Mouse (Mus musculus) cerebellum, postnatal 10 days (tissue): ENCODE results near the gene Olig1.
A peak's percentile ranks its signal among the peaks of the same experiment; 100 is the strongest.
"Not testable (repeated sequence)": the region's sequence is repeated elsewhere in the genome, so short reads cannot be mapped to it uniquely, and the experiment has no call there.

ENCODE experiments used
- DNase-seq, 2 experiments: peaks; one replicate each; pipeline ENCODE4 v3.0.0; 2021; ENCODE audit warnings: mixed read lengths in 2 of 2

Gene Olig1

DNA sequence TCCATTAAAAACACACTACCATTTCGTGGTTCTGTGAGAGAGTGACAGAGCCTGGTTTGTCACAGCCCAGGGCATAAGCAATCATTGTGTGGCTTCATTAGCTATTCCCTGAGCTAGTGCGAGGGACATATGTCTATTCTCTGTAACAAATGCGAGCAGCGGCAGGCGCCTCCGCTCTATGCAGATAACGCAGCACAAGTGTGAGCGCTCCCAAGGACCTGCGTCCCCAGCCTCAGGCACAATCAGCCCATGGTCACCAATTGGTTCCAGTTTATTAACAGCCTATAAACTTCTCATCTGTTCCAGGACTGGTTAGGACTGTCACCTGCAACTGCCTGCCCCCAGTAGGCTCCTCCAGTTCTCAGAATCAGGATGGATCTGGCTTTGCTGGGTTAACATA is 23.3 kb upstream of the Olig1 start:
- no peak for DNase-seq

DNA sequence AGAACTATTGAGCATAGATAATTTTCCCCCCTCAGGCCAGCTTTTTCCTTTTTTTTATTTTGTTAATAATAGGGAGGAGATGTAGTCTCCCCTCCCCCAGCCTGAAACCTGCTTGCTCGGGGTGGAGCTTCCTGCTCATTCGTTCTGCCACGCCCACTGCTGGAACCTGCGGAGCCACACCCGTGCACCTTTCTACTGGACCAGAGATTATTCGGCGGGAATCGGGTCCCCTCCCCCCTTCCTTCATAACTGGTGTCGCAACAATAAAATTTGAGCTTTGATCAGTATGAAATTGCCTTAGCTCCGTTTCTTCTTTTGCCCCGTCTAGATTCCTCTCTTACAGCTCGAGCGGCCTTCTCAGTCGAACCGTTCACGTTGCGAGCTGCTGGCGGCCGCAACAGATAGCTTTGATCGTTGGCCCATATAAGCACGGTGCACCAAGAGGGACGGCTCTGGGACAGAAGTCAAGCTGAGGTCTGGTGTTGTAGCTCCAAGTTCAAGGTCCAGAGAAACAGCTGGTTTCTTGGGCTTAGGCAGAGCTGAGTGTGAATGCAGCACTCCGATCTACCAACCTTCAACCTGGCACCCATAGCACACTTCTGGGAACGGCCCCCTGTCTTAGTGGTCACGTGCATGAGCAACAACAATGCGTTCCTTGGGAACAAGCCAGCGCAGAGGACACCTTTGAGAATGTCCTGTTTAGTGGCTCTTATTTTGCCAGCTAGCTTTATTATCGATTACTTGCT is 14.0 kb upstream of the Olig1 start:
- not testable (repeated sequence) for DNase-seq

DNA sequence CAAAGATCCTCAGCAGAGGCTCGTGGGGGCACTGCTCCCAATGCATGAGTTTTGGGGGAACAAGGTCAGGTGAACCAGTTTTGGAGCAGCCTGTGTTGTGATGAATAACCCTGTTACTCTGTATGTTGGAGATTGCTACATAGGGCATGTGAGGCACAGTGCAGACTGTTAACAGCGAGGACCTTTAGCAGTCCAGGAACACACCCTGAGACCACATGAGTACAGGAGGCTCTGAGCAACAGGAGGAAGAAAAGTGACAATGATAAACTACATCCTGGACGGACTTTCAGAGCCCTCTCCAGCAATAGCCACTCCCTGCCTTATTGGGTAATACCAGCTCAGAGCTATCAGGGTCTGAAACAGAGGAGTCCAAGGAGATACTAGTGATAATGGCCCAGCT is 10.6 kb upstream of the Olig1 start:
- DNase-seq: no peak

DNA sequence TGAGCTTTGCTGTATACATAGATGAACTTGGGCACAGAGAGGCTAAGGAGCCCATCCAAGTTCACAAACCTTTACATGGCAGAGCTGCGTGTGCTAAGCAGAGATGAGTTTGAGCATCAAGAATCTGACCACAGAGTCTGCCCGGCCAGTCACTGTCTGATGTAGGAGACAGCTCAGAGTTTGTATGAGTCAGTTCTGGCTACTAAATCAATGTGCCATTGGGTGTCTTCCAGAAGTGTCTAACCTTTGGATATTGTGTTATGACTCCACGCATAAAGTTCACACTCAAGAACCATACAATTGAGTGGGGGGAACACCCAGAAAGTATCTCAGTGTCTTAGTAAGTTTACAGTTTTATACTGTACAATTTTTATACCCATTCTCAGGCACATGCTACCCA is 8.7 kb upstream of the Olig1 start:
- DNase-seq: no peak

DNA sequence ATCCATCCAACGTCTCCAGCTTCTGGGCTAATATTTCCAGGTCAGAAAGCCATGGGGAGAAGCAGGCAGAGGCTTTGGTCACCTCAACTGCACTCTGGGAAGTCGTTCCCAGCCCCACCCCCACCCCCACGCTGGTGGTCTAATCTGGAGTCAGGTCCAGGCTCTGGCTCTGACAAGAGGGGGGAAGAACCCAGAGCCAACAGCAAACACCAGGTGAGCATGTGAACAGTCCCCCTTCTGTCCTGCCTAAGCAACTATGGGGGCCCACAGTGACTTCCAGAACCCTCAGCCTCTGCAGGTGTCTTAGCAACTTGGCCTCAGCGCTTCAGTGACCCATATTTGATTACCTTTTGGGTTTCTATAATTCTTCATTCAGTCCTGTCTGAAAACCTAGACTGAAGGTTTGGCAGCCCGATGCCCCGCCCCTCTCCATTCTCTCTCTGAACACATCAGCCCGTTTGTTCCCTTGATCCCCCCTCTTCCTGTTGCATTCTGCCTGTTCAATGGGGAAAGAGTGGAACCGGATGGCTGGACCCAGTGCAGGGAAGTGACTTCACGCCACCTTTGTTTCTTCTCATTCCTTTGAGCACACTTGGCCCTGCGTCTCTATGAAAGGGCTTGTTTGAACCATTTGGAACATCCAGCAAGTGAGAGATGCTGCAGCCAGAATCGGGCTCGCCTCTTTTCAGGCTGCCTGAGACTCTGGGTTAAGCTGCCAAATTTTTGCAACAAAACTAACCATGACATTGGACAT is 6.9 kb upstream of the Olig1 start:
- DNase-seq: peak; percentile 21 to 36

DNA sequence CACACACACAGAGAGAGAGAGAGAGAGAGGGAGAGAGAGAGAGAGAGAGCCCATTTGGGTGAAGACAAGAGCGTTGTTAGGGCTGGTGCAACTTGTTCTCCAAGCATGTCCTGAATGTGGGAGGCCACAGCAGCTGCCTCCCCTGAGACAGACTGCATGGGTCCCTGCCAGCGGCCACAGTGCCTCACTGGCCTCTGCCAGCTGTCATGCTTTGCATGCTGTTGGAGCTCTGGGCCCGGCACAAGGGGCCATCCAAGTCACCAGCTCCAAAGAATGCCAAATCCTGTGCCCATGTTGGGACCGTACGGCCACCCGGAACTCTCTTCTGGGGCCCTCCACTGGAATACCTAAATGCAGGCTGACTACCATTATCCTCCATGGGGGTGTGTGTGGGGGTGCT is 3.6 kb upstream of the Olig1 start:
- DNase-seq: peak; percentile 71 to 85

DNA sequence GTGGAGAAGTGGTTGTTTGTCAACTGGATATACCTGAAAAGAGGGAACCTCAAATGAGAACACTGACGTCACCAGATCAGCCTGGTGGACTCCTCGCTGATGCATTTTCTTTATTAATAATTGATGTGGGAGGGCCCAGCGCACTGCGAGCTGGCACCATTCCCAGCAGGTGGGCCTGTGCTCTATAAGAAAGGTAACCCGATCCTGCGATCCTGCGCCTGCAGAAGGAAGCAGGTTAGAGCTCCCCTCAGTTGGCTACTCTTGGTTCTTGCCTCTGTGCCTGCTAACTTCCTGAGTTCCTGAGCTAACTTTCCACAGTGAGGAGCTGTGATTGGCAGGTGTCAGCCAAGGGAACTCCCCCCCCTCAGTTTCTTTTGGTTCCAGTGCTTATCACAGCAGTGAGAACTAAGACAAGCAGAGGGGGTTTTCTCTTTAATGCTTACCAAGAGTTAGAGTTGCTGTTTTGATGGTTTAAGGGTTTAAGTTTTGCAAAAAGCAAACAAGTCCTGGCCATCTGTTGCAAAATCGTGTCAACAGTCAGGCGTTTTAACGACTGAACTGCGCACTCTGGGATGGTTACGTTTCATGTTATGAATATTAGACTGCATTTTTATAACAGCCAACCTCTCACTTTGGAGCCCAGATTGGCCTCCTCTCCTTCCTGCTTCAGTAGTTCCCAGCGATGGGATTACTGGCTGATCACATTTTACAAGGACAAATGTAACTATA is 684 bp upstream of the Olig1 start:
- DNase-seq: no peak

DNA sequence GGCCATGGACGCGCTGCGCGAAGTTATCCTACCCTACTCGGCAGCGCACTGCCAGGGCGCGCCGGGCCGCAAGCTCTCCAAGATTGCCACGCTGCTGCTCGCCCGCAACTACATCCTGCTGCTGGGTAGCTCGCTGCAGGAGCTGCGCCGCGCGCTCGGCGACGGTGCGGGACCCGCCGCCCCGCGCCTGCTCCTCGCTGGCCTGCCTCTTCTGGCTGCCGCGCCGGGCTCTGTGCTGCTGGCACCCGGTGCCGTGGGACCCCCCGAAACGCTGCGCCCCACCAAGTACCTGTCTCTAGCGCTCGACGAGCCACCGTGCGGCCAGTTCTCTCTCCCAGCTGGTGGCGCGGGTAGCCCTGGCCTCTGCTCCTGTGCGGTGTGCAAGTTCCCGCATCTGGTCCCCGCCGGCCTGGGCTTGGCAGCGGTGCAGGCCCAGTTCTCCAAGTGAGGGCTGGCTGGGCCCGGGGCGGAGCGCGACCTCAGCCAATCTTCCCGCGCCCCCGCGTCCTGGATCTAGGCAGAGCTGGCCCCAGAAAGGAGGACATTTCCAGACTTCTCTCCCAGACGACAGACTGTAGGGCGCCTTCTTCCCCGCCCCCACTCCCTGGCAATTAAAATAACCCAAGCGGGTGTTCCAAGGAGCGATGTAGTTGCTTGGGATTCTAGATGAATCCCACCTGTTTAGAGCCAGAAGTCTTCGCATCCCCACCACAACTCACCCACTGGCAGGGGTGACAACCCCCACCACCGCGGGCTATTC is 820 bp downstream of the Olig1 start:
- DNase-seq: peak; percentile 46 to 60

DNA sequence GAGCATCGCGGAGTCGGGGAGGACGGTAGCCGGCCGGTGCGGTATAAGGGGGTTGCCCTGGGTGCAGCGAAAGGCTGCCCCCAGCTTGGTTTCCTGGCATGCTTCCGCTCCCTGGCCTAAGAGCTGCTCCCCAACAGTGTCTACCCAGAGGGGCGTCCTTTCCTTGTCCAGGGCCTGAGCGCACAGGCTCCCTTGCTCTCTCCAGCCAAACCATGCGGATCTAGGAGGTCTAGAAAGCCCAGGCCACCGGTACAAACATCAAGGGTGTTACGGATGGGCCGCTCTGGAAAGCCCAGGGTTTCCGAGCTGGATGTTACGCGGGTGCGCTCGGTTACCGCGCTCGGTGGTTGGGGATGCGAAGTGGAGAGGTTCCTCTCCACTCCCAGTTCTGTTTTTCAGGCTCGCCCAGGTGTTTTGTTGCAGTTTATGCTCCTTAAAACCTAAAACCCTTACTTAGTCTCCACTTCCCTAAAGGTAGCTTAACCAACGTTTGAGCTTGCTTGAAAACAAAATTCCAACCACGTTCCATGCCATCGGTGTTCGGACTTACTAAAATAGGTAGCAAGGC is 1.5 kb downstream of the Olig1 start:
- peak in 1 of 2 experiments; percentile 24 for DNase-seq

DNA sequence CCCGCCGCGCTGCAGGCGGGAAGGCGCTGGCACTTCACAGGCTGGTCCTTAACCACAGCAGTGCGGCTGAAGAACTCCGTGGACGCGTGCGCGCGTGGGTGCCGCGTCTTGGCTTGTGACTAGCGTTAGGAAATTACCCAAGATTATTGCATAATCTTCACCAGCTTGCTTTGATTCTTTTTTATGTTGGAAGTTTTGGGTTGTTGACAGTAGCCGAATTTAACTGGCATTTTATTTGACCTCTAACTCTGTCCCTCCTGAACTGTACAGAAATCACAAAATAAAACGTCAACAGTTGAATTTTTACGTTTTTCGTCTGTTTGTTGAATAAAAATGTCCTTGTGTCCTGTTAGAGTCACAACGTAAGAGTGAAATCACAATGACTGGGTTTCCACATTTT is 2.1 kb downstream of the Olig1 start:
- DNase-seq: peak in 1 of 2 experiments; percentile 22

DNA sequence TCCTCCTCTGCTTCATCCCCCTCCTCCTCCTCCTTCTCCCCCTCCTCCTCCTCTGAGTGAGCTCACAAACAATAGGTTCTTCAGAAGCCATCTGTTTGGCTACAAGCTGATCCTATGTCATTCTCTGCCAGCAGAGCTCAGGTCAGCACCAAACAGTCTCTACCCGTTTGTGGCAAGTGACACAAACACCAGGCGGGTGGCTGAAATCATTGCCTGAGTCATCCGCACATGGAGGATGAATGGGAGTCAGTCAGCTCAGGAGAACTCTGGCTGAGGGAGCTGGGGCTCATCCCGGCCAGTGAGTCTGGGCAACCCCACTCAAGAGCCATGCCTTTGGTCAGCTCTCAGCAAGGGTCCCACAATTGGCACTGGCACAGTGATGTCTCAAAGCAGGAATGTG is 10.9 kb downstream of the Olig1 start:
- no peak for DNase-seq

DNA sequence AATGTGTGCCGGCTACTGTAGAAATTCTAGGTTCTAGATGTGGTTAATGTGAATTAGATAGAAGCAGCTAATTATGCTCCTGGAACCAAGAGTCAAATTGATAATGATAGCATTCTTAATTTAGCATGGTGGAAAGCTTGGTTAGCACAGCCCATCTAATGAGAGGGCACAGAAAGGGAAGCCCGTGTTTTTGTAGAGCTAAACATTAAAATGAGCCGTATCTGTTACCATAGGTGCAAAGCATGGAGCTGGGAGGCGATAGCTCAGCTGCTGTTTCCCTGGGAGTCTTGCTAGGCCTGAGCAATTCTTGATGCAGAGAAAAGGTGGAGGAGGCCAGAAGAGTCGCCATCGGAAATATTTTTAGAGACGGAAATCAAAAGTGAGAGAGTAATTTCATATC is 22.5 kb downstream of the Olig1 start:
- DNase-seq: no peak

DNA sequence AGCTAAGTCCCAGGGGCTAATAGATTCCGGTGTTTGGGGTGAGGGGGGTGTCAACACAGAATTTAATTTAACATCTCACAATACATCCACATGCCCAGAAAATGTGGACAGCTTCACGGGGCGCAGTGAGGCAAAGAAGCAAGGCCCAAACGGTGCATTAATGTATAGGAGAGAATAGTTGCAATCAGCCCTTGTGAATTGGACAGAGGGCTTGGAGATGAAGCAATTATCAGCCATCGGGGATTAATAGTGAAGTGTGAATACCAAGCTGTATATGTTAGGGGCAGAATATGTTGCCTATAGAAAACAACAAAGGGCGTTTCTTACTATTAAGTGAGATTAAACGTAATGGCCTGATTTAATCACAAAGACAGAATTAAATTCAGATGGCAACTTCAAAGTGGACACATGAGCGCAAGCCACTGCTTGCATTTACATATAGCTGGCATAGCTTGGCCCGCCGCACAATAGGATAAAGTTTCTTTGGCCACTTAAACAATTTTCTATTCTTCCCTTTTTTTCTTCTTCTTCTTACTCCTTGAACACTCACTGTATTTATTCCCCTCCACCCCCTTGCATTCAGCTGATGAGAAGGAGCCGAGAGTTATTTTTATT is 23.3 kb downstream of the Olig1 start:
- DNase-seq: no peak

DNA sequence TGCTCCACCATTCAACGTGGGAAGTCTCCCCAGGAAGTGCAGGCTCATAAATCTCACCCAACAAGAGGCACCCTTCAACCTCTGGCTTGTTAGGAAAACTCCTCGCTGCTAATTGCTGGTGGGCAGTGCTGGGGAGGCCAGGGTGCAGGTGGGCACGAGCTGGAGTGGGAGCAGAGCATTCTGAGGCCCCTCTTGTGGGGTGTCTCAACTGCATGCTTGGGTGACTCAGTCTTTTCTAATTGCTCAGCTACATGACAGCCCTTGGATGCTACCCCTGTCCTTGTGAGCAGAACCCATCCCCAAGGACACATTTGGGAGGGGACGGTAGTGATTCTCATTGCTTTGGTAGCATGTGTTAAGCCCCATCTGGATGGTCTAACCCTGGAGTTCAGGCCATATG is 28.2 kb downstream of the Olig1 start:
- no peak for DNase-seq

DNA sequence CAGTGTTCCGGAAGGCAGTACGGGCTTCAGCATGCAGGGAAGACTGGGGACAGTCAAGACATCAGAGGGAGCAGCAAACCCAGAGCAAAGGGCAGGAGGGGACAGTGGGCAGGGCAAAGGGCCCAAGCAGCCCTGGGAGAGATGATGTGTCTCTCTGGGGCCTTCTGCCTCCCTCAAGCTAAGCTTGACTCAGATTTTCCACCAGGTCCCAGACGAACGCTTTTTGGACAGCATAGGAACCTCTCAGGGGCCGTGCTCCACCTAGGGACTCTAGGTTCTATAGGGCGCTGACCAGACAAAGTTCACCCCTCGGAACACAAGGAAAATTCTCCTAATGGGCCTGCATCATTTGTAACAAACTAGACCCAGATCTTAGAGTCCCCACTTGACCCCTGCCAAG is 29.8 kb downstream of the Olig1 start:
- no peak for DNase-seq

DNA sequence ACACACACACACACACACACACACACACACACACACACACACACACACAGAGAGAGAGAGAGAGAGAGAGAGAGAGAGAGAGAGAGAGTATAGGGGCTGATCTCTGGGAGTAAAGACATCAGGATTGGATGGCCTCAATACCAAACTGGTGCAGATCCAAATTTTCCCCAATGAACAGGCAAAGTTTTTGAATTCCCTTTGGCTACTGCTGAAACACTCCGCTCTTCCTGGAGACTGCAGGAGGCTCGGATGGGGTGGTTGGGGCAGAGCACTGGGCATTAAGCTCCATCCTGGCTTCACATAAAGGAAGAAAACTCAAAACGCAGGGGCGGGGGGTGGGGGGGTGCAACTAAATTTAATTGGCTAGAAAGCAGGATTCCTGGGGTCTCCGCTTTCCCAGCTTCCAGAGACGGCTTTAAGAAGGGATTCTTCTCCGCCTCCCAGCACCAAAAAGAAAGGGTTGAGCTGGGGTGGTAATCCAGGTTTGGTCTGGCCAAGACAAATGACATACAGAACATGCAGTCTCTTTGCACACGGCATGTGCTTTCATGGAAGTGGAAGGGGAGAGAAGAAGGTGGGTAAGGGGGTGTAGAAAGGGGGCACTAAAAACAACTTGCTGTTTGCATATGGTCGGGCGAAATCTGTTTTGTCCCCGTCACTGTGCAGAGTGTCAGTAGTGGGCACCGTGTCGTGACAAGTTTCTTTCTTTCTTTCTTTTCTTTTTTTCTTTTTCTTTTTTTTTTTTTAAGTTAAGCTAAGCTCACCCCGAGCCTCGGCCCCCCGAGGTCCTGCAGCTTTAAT is 31.3 kb downstream of the Olig1 start:
- no peak for DNase-seq

DNA sequence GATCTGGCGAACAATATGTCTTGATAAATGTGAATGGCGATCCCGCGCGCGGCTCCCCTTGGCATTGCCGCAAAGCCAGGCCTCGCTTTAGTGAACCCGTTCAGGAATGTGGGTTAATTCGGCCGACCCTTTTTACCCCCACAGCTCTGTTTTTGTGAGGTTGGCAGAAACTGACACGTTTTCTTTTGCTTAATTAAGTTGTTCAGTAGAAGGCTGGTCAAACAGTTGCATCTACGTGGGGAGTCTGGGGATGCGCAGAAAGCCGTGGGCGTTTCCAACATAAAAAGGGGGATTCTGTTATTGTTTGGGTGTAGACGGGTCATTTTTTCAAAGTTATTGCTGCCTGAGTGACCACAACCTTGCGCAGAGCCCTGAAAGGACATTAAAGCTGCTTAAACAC is 31.9 kb downstream of the Olig1 start:
- DNase-seq: peak in 1 of 2 experiments; percentile 31

DNA sequence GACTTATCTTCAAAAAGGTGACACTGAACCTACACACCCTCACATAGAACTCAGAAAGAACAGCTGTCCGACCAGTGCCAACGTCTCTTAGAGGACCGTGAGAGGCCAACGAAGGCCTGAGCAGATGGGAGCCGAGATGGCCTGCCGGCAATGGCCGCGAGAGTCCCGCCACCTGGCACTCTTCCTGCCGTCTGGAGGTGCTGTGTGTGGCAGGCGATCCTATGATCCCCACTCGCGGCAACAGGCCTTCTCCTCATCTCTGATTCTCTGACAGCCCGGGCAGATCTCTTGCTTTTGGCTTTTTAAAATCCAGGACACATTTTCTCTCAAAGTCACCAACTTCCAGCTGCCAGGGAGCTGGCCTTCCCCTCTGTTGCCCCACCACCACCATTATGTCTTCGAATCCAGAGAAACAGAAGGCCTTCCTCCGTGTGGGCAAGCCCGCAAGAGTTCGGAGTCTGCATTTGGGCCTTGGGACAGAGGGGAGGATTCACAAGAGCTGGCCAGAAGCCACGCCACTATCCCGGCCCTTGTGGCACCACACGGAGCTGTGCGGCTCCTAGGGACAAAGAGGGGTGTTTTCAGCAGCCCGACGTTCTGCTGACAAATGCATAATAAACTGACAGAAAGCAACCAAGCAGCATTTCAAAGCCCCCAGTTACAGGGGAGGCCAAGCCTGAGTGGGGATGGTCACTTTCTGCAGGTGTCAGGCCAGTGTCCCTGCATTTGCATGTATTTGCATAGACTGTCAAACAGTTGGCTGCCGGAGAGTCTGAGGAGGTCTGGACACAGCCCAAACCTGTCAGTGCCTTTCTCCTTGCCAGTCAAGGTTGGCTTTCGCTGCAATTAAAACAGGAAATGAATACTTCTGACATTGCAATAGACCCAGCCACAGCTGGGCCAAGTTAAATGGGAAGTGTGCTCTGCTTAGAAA is 34.5 kb downstream of the Olig1 start:
- peak; percentile 85 to 88 for DNase-seq

DNA sequence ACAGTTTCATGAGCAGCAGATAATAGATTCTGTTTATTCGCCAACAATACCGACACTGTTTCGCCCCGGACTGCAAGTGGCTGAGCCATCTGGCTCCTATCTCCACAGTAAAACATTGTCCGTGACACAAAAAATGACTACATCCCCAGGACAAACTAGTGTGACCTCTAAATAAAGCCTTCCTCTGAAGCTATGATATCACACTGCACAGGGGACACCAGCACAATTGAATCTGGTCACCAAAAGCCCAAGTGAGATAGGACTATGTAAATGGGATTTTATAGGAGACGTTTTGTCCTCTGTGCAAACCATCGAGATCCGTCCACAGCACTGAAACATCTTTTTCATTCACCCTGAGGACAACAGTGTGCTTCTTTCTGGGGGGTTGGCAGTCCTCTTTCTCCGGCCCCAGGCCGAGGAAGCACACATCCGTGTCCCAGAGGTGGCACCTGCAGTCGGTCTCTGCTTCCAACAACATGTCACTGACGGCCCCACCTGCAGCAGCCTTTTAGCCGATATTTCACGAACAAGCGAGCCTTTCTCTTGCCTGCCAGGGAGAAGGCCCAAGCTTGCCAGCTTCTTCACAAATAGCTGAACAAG is 36.0 kb downstream of the Olig1 start:
- DNase-seq: peak; percentile 49 to 51

DNA sequence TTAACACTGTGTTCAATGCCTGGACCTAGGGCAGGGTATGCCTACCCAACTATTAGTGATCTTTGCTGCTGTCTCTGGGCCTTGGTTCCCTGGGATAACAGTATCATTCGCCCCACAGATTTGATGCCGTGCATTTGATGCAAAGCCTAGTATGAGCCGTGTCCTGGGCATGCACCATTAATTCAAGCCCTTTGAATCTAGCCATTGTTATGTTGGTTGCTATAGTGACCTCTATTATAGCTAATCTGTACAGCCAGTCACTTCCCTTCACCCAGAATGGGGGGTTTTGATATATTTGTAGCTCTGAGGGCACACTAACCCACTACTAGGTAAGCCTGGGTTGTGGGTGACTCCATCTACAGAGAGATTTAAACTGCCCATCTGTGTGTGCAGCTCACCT is 40.3 kb downstream of the Olig1 start:
- no peak for DNase-seq
